Mouse (Mus musculus): ENCODE measurements around the gene Vav1.

- TF ChIP-seq POLR2A (IDR thresholded peaks at IDR 0.05; ENCODE audit: low read depth, low read length) = no peak
- TF ChIP-seq CTCF (IDR thresholded peaks at IDR 0.05; ENCODE audit: extremely low read depth, insufficient read depth, insufficient read length, insufficient replicate concordance) = no peak
These were observed 32.1 kb upstream of the Vav1 start for GRCm38 (mm10) chr17:57246663-57247392.
